Mouse (Mus musculus) brain, embryonic 14.5 days (tissue): ENCODE data around the gene Dnah3. TPM values are rescaled to one million over a fixed set of nuclear protein-coding genes. Genes with fewer than 3 reads are reported as not detected.
A peak's percentile ranks its signal among the peaks of the same experiment; 100 is the strongest.

Experiments used
- DNase-seq: peaks from one replicate; pipeline ENCODE4 v3.0.0-alpha.2; 2011; ENCODE audit warnings: low read depth
- CTCF ChIP-seq: fragments of 200-500 bp; IDR thresholded peaks from 2 replicates; pipeline ENCODE4 v1.5.1; 2012; ENCODE audit warnings: inconsistent platforms, mild to moderate bottlenecking, moderate library complexity, borderline replicate concordance; ENCODE audit not compliant: insufficient read depth, insufficient read length; ENCODE audit errors: extremely low read depth
- POLR2A ChIP-seq: fragments of 200-500 bp; IDR thresholded peaks from 2 replicates; pipeline ENCODE4 v1.6.1; 2012; ENCODE audit warnings: mild to moderate bottlenecking, inconsistent platforms, borderline replicate concordance; ENCODE audit not compliant: poor library complexity, insufficient read depth, insufficient read length, severe bottlenecking; ENCODE audit errors: extremely low read depth
- polyA plus RNA-seq: library from polyadenylated mRNA; depleted of rRNA; stranded (reverse); fragments of >200 nt; gene quantifications from 2 replicates; pipeline ENCODE4 v1.2.3, GENCODE M21; 2012; rRNA removed

Dnah3 gene
- polyA plus RNA-seq, 1 experiment = 0.15 TPM

GRCm38 (mm10) chr7:119895639-119896512 is 199.2 kb downstream of the Dnah3 start, which contains the start of the genes Lyrm1 and Dcun1d3:
TSS of gene Lyrm1 (plus strand) at chr7:119895861.
TSS of gene Dcun1d3 (minus strand) at chr7:119896298.
- TF ChIP-seq POLR2A = peak; percentile 58
- no peak for TF ChIP-seq CTCF
- DNase-seq = peak; percentile 100

DNA sequence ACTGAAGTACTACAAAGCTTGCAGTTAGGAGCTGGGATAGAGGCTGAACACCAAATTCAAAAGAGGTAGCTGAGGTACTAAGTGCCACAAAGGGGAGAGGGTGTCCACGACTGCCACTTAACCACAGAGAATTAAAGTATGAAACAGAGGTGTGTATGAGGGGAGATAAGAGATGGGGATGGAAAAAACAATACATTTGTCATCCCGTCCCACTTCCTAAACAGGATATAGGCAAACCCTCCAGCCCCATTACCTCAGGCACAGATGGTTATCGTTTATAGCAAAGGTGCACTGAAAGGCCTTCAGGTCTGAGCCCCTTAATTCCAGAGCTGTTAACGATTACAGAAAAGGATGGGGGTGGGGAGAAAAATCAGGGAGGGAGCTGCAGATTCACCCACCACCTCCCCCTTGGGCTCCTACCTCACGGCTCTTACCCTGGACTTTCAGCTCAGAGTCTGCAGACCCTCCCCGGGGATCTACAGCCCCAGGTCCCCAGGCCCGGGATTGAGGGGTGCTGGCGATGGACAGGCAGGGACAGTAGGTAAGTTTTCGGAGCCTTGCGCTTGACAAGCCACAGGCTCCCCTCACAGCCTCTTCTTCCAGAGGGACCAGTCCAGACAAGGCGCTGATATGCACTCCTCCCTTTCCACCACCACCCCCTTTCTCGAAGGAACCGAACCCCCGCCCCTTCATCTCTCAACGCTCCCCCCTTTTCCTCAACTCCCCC is 200.1 kb downstream of the Dnah3 start:
- DNase-seq = peak; percentile 13
- TF ChIP-seq POLR2A (no peak), CTCF (no peak)

GRCm38 (mm10) chr7:119892742-119893141 is 202.3 kb downstream of the Dnah3 start:
- TF ChIP-seq CTCF (no peak), POLR2A (no peak)

DNA sequence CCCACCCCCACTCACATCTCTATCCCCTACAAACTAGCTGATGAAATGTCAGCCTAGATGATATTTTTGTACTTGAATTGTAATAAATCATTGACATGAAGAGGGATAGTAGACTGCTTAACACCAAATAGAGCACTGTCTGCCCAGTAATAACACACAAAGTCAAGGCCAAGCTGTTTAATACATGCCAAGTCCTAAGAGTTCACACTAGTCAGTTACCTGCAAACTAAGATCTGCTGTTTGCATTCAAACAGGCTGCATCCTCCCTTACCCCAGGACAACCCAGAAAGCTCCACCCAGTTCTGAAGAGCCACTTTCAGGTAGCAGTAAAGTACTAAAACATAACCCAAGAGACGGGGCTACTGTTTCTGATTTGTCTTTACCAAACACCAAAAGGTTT is 202.9 kb downstream of the Dnah3 start:
- TF ChIP-seq POLR2A = no peak
- TF ChIP-seq CTCF = no peak
- DNase-seq = no peak

More at GRCm38 (mm10) chr7:119892742-119893141, 202.3 kb downstream of the Dnah3 start:
- no peak for DNase-seq

DNA sequence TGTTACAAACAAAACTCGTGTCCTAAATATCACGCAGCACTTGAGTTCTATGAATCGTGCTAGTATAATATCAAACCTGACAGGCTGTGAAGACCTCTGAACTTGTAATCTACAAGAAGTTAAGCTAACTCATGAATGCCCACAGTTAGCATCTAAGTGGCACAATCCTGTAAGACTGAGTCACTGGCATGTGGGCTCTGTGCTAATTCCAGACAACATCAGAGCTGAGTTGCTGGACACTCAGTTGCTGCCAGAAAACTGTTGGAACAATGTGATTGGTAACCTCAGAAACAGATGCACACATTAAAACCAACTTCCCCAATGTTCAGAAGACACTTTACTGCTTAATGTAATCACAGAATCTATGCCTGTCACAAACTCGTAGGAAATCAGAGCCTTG is 207.2 kb downstream of the Dnah3 start:
- TF ChIP-seq POLR2A (no peak), CTCF (no peak)
- DNase-seq = no peak

DNA sequence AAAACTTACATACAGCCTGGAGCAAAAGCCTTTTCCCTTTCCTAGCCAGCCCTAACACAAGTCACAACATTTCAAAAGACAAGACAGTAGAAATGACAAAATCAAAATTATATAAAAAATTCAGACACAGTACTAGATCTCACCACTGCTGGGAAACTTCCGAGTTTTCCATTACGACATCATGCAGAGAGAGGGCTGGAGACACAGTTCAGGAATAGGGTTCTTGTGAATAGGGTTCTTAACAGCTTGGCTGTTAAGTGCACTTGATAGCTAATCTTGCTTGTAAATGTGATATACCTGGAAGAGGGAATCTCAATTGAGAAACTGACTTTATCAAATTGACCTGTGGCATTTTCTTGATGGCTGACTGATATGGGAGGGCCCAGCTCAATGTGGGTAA is 213.9 kb downstream of the Dnah3 start:
- TF ChIP-seq POLR2A = no peak
- TF ChIP-seq CTCF = no peak
- DNase-seq = no peak

DNA sequence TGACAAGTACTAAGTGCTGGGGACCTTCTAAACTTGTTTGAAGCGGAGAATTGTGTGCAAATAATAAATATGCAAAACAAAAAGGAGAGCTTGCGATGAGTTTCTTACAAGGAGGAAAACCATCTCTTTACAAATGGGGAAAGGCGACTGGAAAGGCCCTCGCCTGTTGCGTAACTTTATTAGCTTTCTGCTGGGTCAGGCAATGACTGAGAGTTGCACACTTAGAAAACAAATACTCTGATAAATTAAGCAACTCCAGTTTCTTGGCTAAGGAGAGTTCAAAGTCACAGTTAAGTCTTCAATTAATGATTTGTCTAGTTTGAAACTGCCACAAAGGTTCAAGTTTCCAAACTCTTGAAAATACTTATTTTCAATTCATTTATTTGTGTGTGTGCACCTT is 214.7 kb downstream of the Dnah3 start:
- no peak for TF ChIP-seq CTCF

GRCm38 (mm10) chr7:119879171-119879570 is 215.9 kb downstream of the Dnah3 start:
- TF ChIP-seq CTCF (no peak), POLR2A (no peak)
- DNase-seq = no peak

More for the DNA sequence above, 214.7 kb downstream of the Dnah3 start:
- no peak for DNase-seq

GRCm38 (mm10) chr7:119875776-119876440 is 219.2 kb downstream of the Dnah3 start:
- TF ChIP-seq CTCF (no peak), POLR2A (no peak)
- DNase-seq = peak; percentile 14

DNA sequence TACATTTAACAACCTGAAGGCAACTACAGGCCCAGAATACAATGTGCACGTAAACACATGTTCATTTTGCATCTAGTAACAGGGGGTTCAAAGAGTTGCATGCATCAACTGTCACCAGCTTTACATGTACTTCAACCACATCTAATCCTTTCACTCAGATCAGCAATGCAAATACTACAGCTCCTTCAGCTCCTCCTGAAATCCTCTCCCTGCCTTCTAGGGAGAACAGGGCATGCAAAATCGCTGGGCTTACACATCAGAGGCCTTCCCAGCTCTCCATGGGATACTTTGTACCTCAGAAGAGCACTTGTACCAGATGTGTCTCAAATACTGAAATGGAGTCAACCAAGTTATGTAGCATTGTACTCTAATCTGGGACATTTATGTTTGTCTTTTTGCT is 222.0 kb downstream of the Dnah3 start:
- TF ChIP-seq CTCF (no peak), POLR2A (no peak)
- DNase-seq = peak; percentile 23

Other genes starting within 250 kb of the Dnah3 start
- 11.2 and 11.3 TPM in 2 replicates for gene Lyrm1, start 199.4 kb downstream of the Dnah3 start, polyA plus RNA-seq
- gene Dcun1d3, start 199.0 kb downstream of the Dnah3 start, polyA plus RNA-seq = 8.9 and 10.7 TPM in 2 replicates
- gene Tmem159, start 7.1 kb upstream of the Dnah3 start, polyA plus RNA-seq = 4.0 and 6.0 TPM in 2 replicates
- not detected in 2 replicates for gene Zp2, start 50.0 kb upstream of the Dnah3 start, polyA plus RNA-seq
- not detected in 2 replicates for gene Anks4b, start 78.6 kb upstream of the Dnah3 start, polyA plus RNA-seq
- 15.6 and 20.1 TPM in 2 replicates for gene Crym, start 106.8 kb upstream of the Dnah3 start, polyA plus RNA-seq
- 0.04 TPM in 1 of 2 replicates, not detected in the other for gene Abca14, start 108.7 kb upstream of the Dnah3 start, polyA plus RNA-seq
- gene Abca15, start 233.4 kb upstream of the Dnah3 start, polyA plus RNA-seq = not detected in 2 replicates